Mouse (Mus musculus): ENCODE data around the gene Zfp428. TPM values are rescaled to one million over a fixed set of nuclear protein-coding genes. Genes with fewer than 3 reads are reported as not detected.

The Zfp428 gene
- total and polyA plus RNA-seq, 2 experiments = 1.4 to 2.3 TPM

GRCm38 (mm10) chr7:24472937-24473336 lies 33.9 kb upstream of the Zfp428 start:
- Histone ChIP-seq H3K4me1 (ENCODE audit: control insufficient read depth, insufficient read depth, low read length) (peaks cover 6% of the 10 kb centered on the region), H3K27me3 (ENCODE audit: control insufficient read depth, insufficient read depth, low read length) (no peaks in the 10 kb centered on the region), H3K36me3 (ENCODE audit: control insufficient read depth, insufficient read depth, low read length) (no peaks in the 10 kb centered on the region), H3K27ac (replicated peaks; ENCODE audit: insufficient read depth, low read depth, low read length) (no peak overlapping the region), H3K4me3 (ENCODE audit: insufficient read depth, low read depth, low read length) (no peak overlapping the region), H3K79me2 (ENCODE audit: control insufficient read depth, insufficient read depth, low read length) (no peaks in the 10 kb centered on the region), H3K9ac (ENCODE audit: low read depth, low read length) (no peak overlapping the region)
- DNase-seq (ENCODE audit: extremely low read depth, low read depth, low spot score) = no peak
- TF ChIP-seq POLR2A (IDR thresholded peaks at IDR 0.05; ENCODE audit: extremely low read depth, insufficient read depth, low read length) (no peak), CTCF (IDR thresholded peaks at IDR 0.05; ENCODE audit: low read depth, low read length) (peak; percentile 79)
- 66% methylated on average over 7 of the region's 7 CpGs for WGBS

GRCm38 (mm10) chr7:24473913-24474529 lies 32.8 kb upstream of the Zfp428 start:
- WGBS = 55% methylated on average over 10 of the region's 10 CpGs
- DNase-seq (ENCODE audit: extremely low read depth, low read depth, low spot score) = peak; percentile 56
- TF ChIP-seq CTCF (IDR thresholded peaks at IDR 0.05; ENCODE audit: low read depth, low read length) = peak; percentile 98
- no peak for TF ChIP-seq POLR2A (IDR thresholded peaks at IDR 0.05; ENCODE audit: extremely low read depth, insufficient read depth, low read length)

GRCm38 (mm10) chr7:24474811-24475506 lies 31.8 kb upstream of the Zfp428 start:
- TF ChIP-seq POLR2A (IDR thresholded peaks at IDR 0.05; ENCODE audit: extremely low read depth, insufficient read depth, low read length) (no peak), CTCF (IDR thresholded peaks at IDR 0.05; ENCODE audit: low read depth, low read length) (peak; percentile 58)
- no peaks in the 10 kb centered on the region for H3K27me3 ChIP-seq (ENCODE audit: control insufficient read depth, insufficient read depth, low read length)
- H3K36me3 ChIP-seq (ENCODE audit: control insufficient read depth, insufficient read depth, low read length) = no peaks in the 10 kb centered on the region
- peaks cover 6% of the 10 kb centered on the region for H3K4me1 ChIP-seq (ENCODE audit: control insufficient read depth, insufficient read depth, low read length)
- WGBS = 24% methylated on average over 21 of the region's 21 CpGs
- H3K27ac ChIP-seq (replicated peaks; ENCODE audit: insufficient read depth, low read depth, low read length) = peak overlapping the region; percentile 92
- H3K9ac ChIP-seq (ENCODE audit: low read depth, low read length) = peak overlapping the region; percentile 46
- peak; percentile 80 for DNase-seq (ENCODE audit: extremely low read depth, low read depth, low spot score)
- H3K4me3 ChIP-seq (ENCODE audit: insufficient read depth, low read depth, low read length) = peak overlapping the region; percentile 24; the same call in 1 of the 2 replicates
- H3K79me2 ChIP-seq (ENCODE audit: control insufficient read depth, insufficient read depth, low read length) = no peaks in the 10 kb centered on the region

More at GRCm38 (mm10) chr7:24473913-24474529, 32.8 kb upstream of the Zfp428 start:
- Histone ChIP-seq H3K27ac (replicated peaks; ENCODE audit: insufficient read depth, low read depth, low read length) (peak overlapping the region; percentile 77), H3K4me1 (ENCODE audit: control insufficient read depth, insufficient read depth, low read length) (peaks cover 6% of the 10 kb centered on the region), H3K79me2 (ENCODE audit: control insufficient read depth, insufficient read depth, low read length) (no peaks in the 10 kb centered on the region), H3K36me3 (ENCODE audit: control insufficient read depth, insufficient read depth, low read length) (no peaks in the 10 kb centered on the region), H3K9ac (ENCODE audit: low read depth, low read length) (0 out of 2 replicates have a peak overlapping the region, but pooled peaks have one; percentile 16), H3K4me3 (ENCODE audit: insufficient read depth, low read depth, low read length) (no peak overlapping the region), H3K27me3 (ENCODE audit: control insufficient read depth, insufficient read depth, low read length) (no peaks in the 10 kb centered on the region)

GRCm38 (mm10) chr7:24476338-24476737 lies 30.5 kb upstream of the Zfp428 start:
- Histone ChIP-seq H3K4me3 (ENCODE audit: insufficient read depth, low read depth, low read length) (no peak overlapping the region), H3K27ac (replicated peaks; ENCODE audit: insufficient read depth, low read depth, low read length) (no peak overlapping the region), H3K4me1 (ENCODE audit: control insufficient read depth, insufficient read depth, low read length) (peaks cover 6% of the 10 kb centered on the region), H3K79me2 (ENCODE audit: control insufficient read depth, insufficient read depth, low read length) (no peaks in the 10 kb centered on the region), H3K9ac (ENCODE audit: low read depth, low read length) (no peak overlapping the region), H3K27me3 (ENCODE audit: control insufficient read depth, insufficient read depth, low read length) (no peaks in the 10 kb centered on the region), H3K36me3 (ENCODE audit: control insufficient read depth, insufficient read depth, low read length) (no peaks in the 10 kb centered on the region)
- no peak for TF ChIP-seq POLR2A (IDR thresholded peaks at IDR 0.05; ENCODE audit: extremely low read depth, insufficient read depth, low read length)
- TF ChIP-seq CTCF (IDR thresholded peaks at IDR 0.05; ENCODE audit: low read depth, low read length) = no peak
- 83% methylated on average over 8 of the region's 8 CpGs for WGBS
- no peak for DNase-seq (ENCODE audit: extremely low read depth, low read depth, low spot score)

GRCm38 (mm10) chr7:24476856-24477255 lies 29.9 kb upstream of the Zfp428 start:
- no peak overlapping the region for H3K27ac ChIP-seq (replicated peaks; ENCODE audit: insufficient read depth, low read depth, low read length)
- H3K9ac ChIP-seq (ENCODE audit: low read depth, low read length) = no peak overlapping the region
- TF ChIP-seq POLR2A (IDR thresholded peaks at IDR 0.05; ENCODE audit: extremely low read depth, insufficient read depth, low read length) = no peak
- no peak for TF ChIP-seq CTCF (IDR thresholded peaks at IDR 0.05; ENCODE audit: low read depth, low read length)
- WGBS = 88% methylated on average over 7 of the region's 7 CpGs
- no peak overlapping the region for H3K4me3 ChIP-seq (ENCODE audit: insufficient read depth, low read depth, low read length)
- no peaks in the 10 kb centered on the region for H3K79me2 ChIP-seq (ENCODE audit: control insufficient read depth, insufficient read depth, low read length)
- peaks cover 6% of the 10 kb centered on the region for H3K4me1 ChIP-seq (ENCODE audit: control insufficient read depth, insufficient read depth, low read length)
- DNase-seq (ENCODE audit: extremely low read depth, low read depth, low spot score) = no peak
- no peaks in the 10 kb centered on the region for H3K36me3 ChIP-seq (ENCODE audit: control insufficient read depth, insufficient read depth, low read length)
- H3K27me3 ChIP-seq (ENCODE audit: control insufficient read depth, insufficient read depth, low read length) = no peaks in the 10 kb centered on the region

- Histone ChIP-seq H3K9ac (ENCODE audit: low read depth, low read length) (no peak overlapping the region), H3K79me2 (ENCODE audit: control insufficient read depth, insufficient read depth, low read length) (no peaks in the 10 kb centered on the region), H3K27ac (replicated peaks; ENCODE audit: insufficient read depth, low read depth, low read length) (no peak overlapping the region), H3K36me3 (ENCODE audit: control insufficient read depth, insufficient read depth, low read length) (no peaks in the 10 kb centered on the region), H3K4me3 (ENCODE audit: insufficient read depth, low read depth, low read length) (no peak overlapping the region), H3K27me3 (ENCODE audit: control insufficient read depth, insufficient read depth, low read length) (no peaks in the 10 kb centered on the region), H3K4me1 (ENCODE audit: control insufficient read depth, insufficient read depth, low read length) (peaks cover 6% of the 10 kb centered on the region)
- DNase-seq (ENCODE audit: extremely low read depth, low read depth, low spot score) = no peak
- TF ChIP-seq CTCF (IDR thresholded peaks at IDR 0.05; ENCODE audit: low read depth, low read length) = no peak
- no peak for TF ChIP-seq POLR2A (IDR thresholded peaks at IDR 0.05; ENCODE audit: extremely low read depth, insufficient read depth, low read length)
- 86% methylated on average over 5 of the region's 5 CpGs for WGBS
Observed at GRCm38 (mm10) chr7:24478911-24479310, 27.9 kb upstream of the Zfp428 start.
